Mouse (Mus musculus): ENCODE measurements around the gene Isx. TPM values are rescaled to one million over a fixed set of nuclear protein-coding genes. Genes with fewer than 3 reads are reported as not detected.

The Isx gene
- polyA plus RNA-seq, 1 experiment from 2014 or later: 5.0 TPM

DNA sequence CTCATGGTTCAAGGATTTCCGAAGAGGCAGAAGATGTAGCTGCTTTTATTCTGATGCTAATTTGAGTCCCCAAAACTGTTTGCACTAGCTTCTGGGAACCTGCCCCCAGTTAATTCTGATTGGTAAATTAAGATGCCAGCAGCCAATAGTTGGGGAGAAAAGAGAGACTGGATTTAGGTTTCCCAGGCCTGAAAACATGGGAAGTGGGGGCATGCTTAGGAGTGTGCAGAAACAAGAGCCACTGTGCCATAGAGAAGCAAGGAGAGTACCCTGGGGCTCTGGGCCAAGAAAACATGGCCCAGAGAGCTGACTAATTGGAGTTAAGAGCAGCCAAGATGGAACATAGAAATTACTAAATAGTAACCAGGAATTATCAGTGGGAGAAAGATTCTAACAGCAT, 33.4 kb downstream of the Isx start:
- Histone ChIP-seq H3K9ac (replicated peaks; ENCODE audit: low read depth, low read length) (no peak overlapping the region), H3K4me2 (replicated peaks; ENCODE audit: low read depth, low read length) (no peak overlapping the region), H3K27me3 (ENCODE audit: control insufficient read depth, insufficient read depth, low read length) (no peaks in the 10 kb centered on the region), H3K9me3 (ENCODE audit: control insufficient read depth, low read depth, low read length) (no peaks in the 10 kb centered on the region), H3K27ac (ENCODE audit: low read length) (no peak overlapping the region), H3K4me1 (ENCODE audit: control insufficient read depth, insufficient read depth, low read length) (no peaks in the 10 kb centered on the region), H3K36me3 (ENCODE audit: control insufficient read depth, insufficient read depth, low read length) (no peaks in the 10 kb centered on the region), H3K4me3 (ENCODE audit: low read depth, low read length) (no peak overlapping the region)
- ATAC-seq (ENCODE audit: insufficient number of reproducible peaks, insufficient read depth, low FRiP score, low read depth): no peak
- WGBS: 53% methylated on average over 1 of the region's 1 CpGs

DNA sequence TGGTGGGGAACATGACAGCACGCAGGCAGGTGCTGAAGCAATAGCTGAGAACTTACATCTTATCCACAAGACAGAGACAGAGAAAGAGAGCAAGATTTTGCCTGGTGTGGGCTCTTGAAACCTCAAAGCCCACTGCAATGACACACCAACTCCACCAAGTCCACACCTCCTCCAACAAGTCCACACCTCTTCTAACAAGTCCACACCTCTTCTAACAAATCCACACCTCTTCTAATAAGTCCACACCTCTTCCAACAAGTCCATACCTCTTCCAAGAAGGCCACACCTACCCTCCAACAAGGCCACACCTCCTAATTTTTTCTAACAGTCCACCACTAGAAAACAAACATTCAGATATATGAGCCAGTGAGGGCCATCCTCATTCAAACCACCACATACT, 37.7 kb downstream of the Isx start:
- Histone ChIP-seq H3K4me3 (ENCODE audit: low read depth, low read length) (no peak overlapping the region), H3K9me3 (ENCODE audit: control insufficient read depth, low read depth, low read length) (no peaks in the 10 kb centered on the region), H3K36me3 (ENCODE audit: control insufficient read depth, insufficient read depth, low read length) (no peaks in the 10 kb centered on the region), H3K27ac (ENCODE audit: low read length) (no peak overlapping the region), H3K27me3 (ENCODE audit: control insufficient read depth, insufficient read depth, low read length) (no peaks in the 10 kb centered on the region), H3K9ac (replicated peaks; ENCODE audit: low read depth, low read length) (no peak overlapping the region), H3K4me1 (ENCODE audit: control insufficient read depth, insufficient read depth, low read length) (no peaks in the 10 kb centered on the region), H3K4me2 (replicated peaks; ENCODE audit: low read depth, low read length) (no peak overlapping the region)
- WGBS: 93% methylated on average over 1 of the region's 1 CpGs
- no peak for ATAC-seq (ENCODE audit: insufficient number of reproducible peaks, insufficient read depth, low FRiP score, low read depth)

GRCm38 (mm10) chr8:74920691-74921421, 47.9 kb downstream of the Isx start:
- H3K9ac ChIP-seq (replicated peaks; ENCODE audit: low read depth, low read length): no peak overlapping the region
- no peak overlapping the region for H3K4me2 ChIP-seq (replicated peaks; ENCODE audit: low read depth, low read length)
- no peak overlapping the region for H3K27ac ChIP-seq (ENCODE audit: low read length)
- H3K4me3 ChIP-seq (ENCODE audit: low read depth, low read length): no peak overlapping the region
- no peaks in the 10 kb centered on the region for H3K9me3 ChIP-seq (ENCODE audit: control insufficient read depth, low read depth, low read length)
- no peaks in the 10 kb centered on the region for H3K27me3 ChIP-seq (ENCODE audit: control insufficient read depth, insufficient read depth, low read length)
- ATAC-seq (ENCODE audit: insufficient number of reproducible peaks, insufficient read depth, low FRiP score, low read depth): no peak
- H3K36me3 ChIP-seq (ENCODE audit: control insufficient read depth, insufficient read depth, low read length): no peaks in the 10 kb centered on the region
- 50% methylated on average over 8 of the region's 8 CpGs for WGBS
- no peaks in the 10 kb centered on the region for H3K4me1 ChIP-seq (ENCODE audit: control insufficient read depth, insufficient read depth, low read length)

GRCm38 (mm10) chr8:74921882-74922518, 49.0 kb downstream of the Isx start:
- Histone ChIP-seq H3K36me3 (ENCODE audit: control insufficient read depth, insufficient read depth, low read length) (no peaks in the 10 kb centered on the region), H3K4me2 (replicated peaks; ENCODE audit: low read depth, low read length) (no peak overlapping the region), H3K9ac (replicated peaks; ENCODE audit: low read depth, low read length) (no peak overlapping the region), H3K4me3 (ENCODE audit: low read depth, low read length) (no peak overlapping the region), H3K9me3 (ENCODE audit: control insufficient read depth, low read depth, low read length) (no peaks in the 10 kb centered on the region), H3K4me1 (ENCODE audit: control insufficient read depth, insufficient read depth, low read length) (no peaks in the 10 kb centered on the region), H3K27ac (ENCODE audit: low read length) (no peak overlapping the region), H3K27me3 (ENCODE audit: control insufficient read depth, insufficient read depth, low read length) (no peaks in the 10 kb centered on the region)
- no peak for ATAC-seq (ENCODE audit: insufficient number of reproducible peaks, insufficient read depth, low FRiP score, low read depth)
- 67% methylated on average over 4 of the region's 4 CpGs for WGBS

GRCm38 (mm10) chr8:74927940-74928339, 55.0 kb downstream of the Isx start:
- Histone ChIP-seq H3K27me3 (ENCODE audit: control insufficient read depth, insufficient read depth, low read length) (no peaks in the 10 kb centered on the region), H3K9ac (replicated peaks; ENCODE audit: low read depth, low read length) (no peak overlapping the region), H3K4me3 (ENCODE audit: low read depth, low read length) (no peak overlapping the region), H3K4me1 (ENCODE audit: control insufficient read depth, insufficient read depth, low read length) (no peaks in the 10 kb centered on the region), H3K4me2 (replicated peaks; ENCODE audit: low read depth, low read length) (no peak overlapping the region), H3K9me3 (ENCODE audit: control insufficient read depth, low read depth, low read length) (no peaks in the 10 kb centered on the region), H3K27ac (ENCODE audit: low read length) (no peak overlapping the region), H3K36me3 (ENCODE audit: control insufficient read depth, insufficient read depth, low read length) (no peaks in the 10 kb centered on the region)
- no peak for ATAC-seq (ENCODE audit: insufficient number of reproducible peaks, insufficient read depth, low FRiP score, low read depth)
- whole genome bisulfite sequencing: 33% methylated on average over 1 of the region's 1 CpGs

GRCm38 (mm10) chr8:74930731-74931130, 57.8 kb downstream of the Isx start:
- ATAC-seq (ENCODE audit: insufficient number of reproducible peaks, insufficient read depth, low FRiP score, low read depth): no peak
- 24% methylated on average over 3 of the region's 3 CpGs for WGBS
- no peaks in the 10 kb centered on the region for H3K27me3 ChIP-seq (ENCODE audit: control insufficient read depth, insufficient read depth, low read length)
- no peaks in the 10 kb centered on the region for H3K36me3 ChIP-seq (ENCODE audit: control insufficient read depth, insufficient read depth, low read length)
- no peak overlapping the region for H3K27ac ChIP-seq (ENCODE audit: low read length)
- no peak overlapping the region for H3K4me3 ChIP-seq (ENCODE audit: low read depth, low read length)
- no peak overlapping the region for H3K9ac ChIP-seq (replicated peaks; ENCODE audit: low read depth, low read length)
- H3K4me2 ChIP-seq (replicated peaks; ENCODE audit: low read depth, low read length): no peak overlapping the region
- no peaks in the 10 kb centered on the region for H3K9me3 ChIP-seq (ENCODE audit: control insufficient read depth, low read depth, low read length)
- no peaks in the 10 kb centered on the region for H3K4me1 ChIP-seq (ENCODE audit: control insufficient read depth, insufficient read depth, low read length)

DNA sequence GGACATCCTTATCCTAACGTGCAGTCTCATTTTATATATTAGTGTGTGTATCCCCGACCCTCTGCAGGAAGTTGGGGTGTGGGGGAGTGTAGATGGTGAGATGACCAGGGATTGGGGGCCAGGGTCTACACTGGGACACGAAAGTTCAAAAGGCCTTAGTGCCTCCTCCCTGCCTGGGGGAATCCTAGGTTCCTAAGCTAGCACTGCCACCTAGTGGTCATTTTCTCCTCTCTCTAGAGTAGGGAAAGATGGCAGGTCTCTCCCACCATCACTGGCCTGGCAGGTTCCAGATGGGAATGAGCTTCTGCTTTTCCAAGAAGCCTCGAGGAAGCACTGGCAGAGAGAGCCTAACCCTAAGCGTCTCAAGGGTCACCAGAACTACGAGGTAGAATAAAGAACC, 62.3 kb downstream of the Isx start:
- 27% methylated on average over 6 of the region's 6 CpGs for WGBS
- H3K4me1 ChIP-seq (ENCODE audit: control insufficient read depth, insufficient read depth, low read length): no peaks in the 10 kb centered on the region
- H3K4me2 ChIP-seq (replicated peaks; ENCODE audit: low read depth, low read length): no peak overlapping the region
- no peaks in the 10 kb centered on the region for H3K27me3 ChIP-seq (ENCODE audit: control insufficient read depth, insufficient read depth, low read length)
- no peak overlapping the region for H3K9ac ChIP-seq (replicated peaks; ENCODE audit: low read depth, low read length)
- no peak overlapping the region for H3K4me3 ChIP-seq (ENCODE audit: low read depth, low read length)
- no peak overlapping the region for H3K27ac ChIP-seq (ENCODE audit: low read length)
- no peaks in the 10 kb centered on the region for H3K9me3 ChIP-seq (ENCODE audit: control insufficient read depth, low read depth, low read length)
- no peaks in the 10 kb centered on the region for H3K36me3 ChIP-seq (ENCODE audit: control insufficient read depth, insufficient read depth, low read length)
- ATAC-seq (ENCODE audit: insufficient number of reproducible peaks, insufficient read depth, low FRiP score, low read depth): peak; percentile 73

- H3K36me3 ChIP-seq (ENCODE audit: control insufficient read depth, insufficient read depth, low read length): no peaks in the 10 kb centered on the region
- ATAC-seq (ENCODE audit: insufficient number of reproducible peaks, insufficient read depth, low FRiP score, low read depth): no peak
- WGBS: 89% methylated on average over 2 of the region's 2 CpGs
- H3K9ac ChIP-seq (replicated peaks; ENCODE audit: low read depth, low read length): no peak overlapping the region
- H3K9me3 ChIP-seq (ENCODE audit: control insufficient read depth, low read depth, low read length): no peaks in the 10 kb centered on the region
- H3K27ac ChIP-seq (ENCODE audit: low read length): no peak overlapping the region
- no peaks in the 10 kb centered on the region for H3K4me1 ChIP-seq (ENCODE audit: control insufficient read depth, insufficient read depth, low read length)
- no peak overlapping the region for H3K4me2 ChIP-seq (replicated peaks; ENCODE audit: low read depth, low read length)
- no peak overlapping the region for H3K4me3 ChIP-seq (ENCODE audit: low read depth, low read length)
- H3K27me3 ChIP-seq (ENCODE audit: control insufficient read depth, insufficient read depth, low read length): no peaks in the 10 kb centered on the region
These were observed 63.7 kb downstream of the Isx start for GRCm38 (mm10) chr8:74936656-74937055.

- Histone ChIP-seq H3K9ac (replicated peaks; ENCODE audit: low read depth, low read length) (no peak overlapping the region), H3K4me1 (ENCODE audit: control insufficient read depth, insufficient read depth, low read length) (no peaks in the 10 kb centered on the region), H3K4me2 (replicated peaks; ENCODE audit: low read depth, low read length) (no peak overlapping the region), H3K36me3 (ENCODE audit: control insufficient read depth, insufficient read depth, low read length) (no peaks in the 10 kb centered on the region), H3K9me3 (ENCODE audit: control insufficient read depth, low read depth, low read length) (no peaks in the 10 kb centered on the region), H3K4me3 (ENCODE audit: low read depth, low read length) (no peak overlapping the region), H3K27me3 (ENCODE audit: control insufficient read depth, insufficient read depth, low read length) (no peaks in the 10 kb centered on the region), H3K27ac (ENCODE audit: low read length) (no peak overlapping the region)
- WGBS: 86% methylated on average over 3 of the region's 3 CpGs
- ATAC-seq (ENCODE audit: insufficient number of reproducible peaks, insufficient read depth, low FRiP score, low read depth): no peak
These were observed 69.1 kb downstream of the Isx start for GRCm38 (mm10) chr8:74942056-74942455.

Measured in stomach, embryonic 14.5 days (tissue).